ENCODE assay signal across 26 mouse cellular contexts in genomic region chr8:15821579-15822191, GRCm38 (mm10).
DNase-seq lines count a peak whose midpoint lies in the region; ATAC-seq and TF ChIP-seq lines count a peak whose summit lies in the region.
"Had no signal": no experiment of that assay in that cellular context is flagged by ENCODE, and none has a peak within 500 bp of the region (broad histone marks: within the 10 kb centered on the region; RNA-seq: fewer than 3 reads in every experiment).

No protein-coding gene starts in this region.

- no peak overlapping the region for H3K9ac ChIP-seq in forebrain, embryonic 11.5 days (ENCODE audit: low read length)
- no peak overlapping the region for H3K9ac ChIP-seq in midbrain, embryonic 15.5 days
- H3K9ac ChIP-seq: embryonic facial prominence, embryonic 12.5 days; heart, embryonic 13.5 days; liver, embryonic 12.5 days; liver, postnatal 0 days; neural tube, embryonic 15.5 days had no signal

- no peak overlapping the region for H3K27ac ChIP-seq in forebrain, embryonic 11.5 days (ENCODE audit: low read depth, low read length)
- H3K27ac ChIP-seq in forebrain, embryonic 10.5 days, result no peak overlapping the region
- no peak overlapping the region for H3K27ac ChIP-seq in layer of hippocampus, adult 2 months
- no peak overlapping the region for H3K27ac ChIP-seq in midbrain, embryonic 15.5 days
- H3K27ac ChIP-seq: embryonic facial prominence, embryonic 12.5 days; heart, embryonic 13.5 days; liver, embryonic 12.5 days; neural tube, embryonic 15.5 days had no signal

- 28% methylated on average over 5 of the region's 5 CpGs for WGBS in forebrain, embryonic 11.5 days
- WGBS in forebrain, embryonic 10.5 days, result 37% methylated on average over 5 of the region's 5 CpGs
- WGBS in midbrain, embryonic 15.5 days, result 8% methylated on average over 5 of the region's 5 CpGs

- H3K4me2 ChIP-seq in forebrain, embryonic 11.5 days (ENCODE audit: low read depth, low read length, severe bottlenecking), result no peak overlapping the region
- no peak overlapping the region for H3K4me2 ChIP-seq in midbrain, embryonic 15.5 days
- H3K4me2 ChIP-seq: embryonic facial prominence, embryonic 12.5 days; heart, embryonic 13.5 days; liver, embryonic 12.5 days; neural tube, embryonic 15.5 days had no signal

- no peaks in the 10 kb centered on the region for H3K9me3 ChIP-seq in forebrain, embryonic 11.5 days (ENCODE audit: control insufficient read depth, low read length)
- H3K9me3 ChIP-seq in forebrain, embryonic 10.5 days, result no peaks in the 10 kb centered on the region
- H3K9me3 ChIP-seq in midbrain, embryonic 15.5 days, result no peaks in the 10 kb centered on the region
- H3K9me3 ChIP-seq: embryonic facial prominence, embryonic 12.5 days; heart, embryonic 13.5 days; liver, embryonic 12.5 days; neural tube, embryonic 15.5 days had no signal

- 0 out of 2 replicates have a peak, but pooled peaks have one; percentile 33 for ATAC-seq in forebrain, embryonic 11.5 days (replicated peaks; ENCODE audit: low FRiP score)
- ATAC-seq in midbrain, embryonic 15.5 days (replicated peaks), result peak; percentile 70
- ATAC-seq: activated CD4-positive, CD25-positive, alpha-beta regulatory T cell, adult 4 months; liver, embryonic 12.5 days; liver, postnatal 0 days had no signal

- DNase-seq in forebrain, embryonic 11.5 days (ENCODE audit: low spot score), result no peak
- DNase-seq in forebrain, embryonic 10.5 days (ENCODE audit: extremely low spot score, low spot score), result no peak
- DNase-seq in layer of hippocampus, adult 2 months (ENCODE audit: low spot score in 2 of 2), result no peak
- DNase-seq in layer of hippocampus, postnatal 36 days, result no peak
- no peak for DNase-seq in kidney, postnatal 4 days
- DNase-seq in kidney, postnatal 25 days, result no peak
- DNase-seq: adrenal gland, adult 8-10 months; cerebellum, adult 8-10 months; cerebellum, postnatal 25 days; gastrocnemius, postnatal 10 days; heart, postnatal 10 days; kidney, adult 11 months; kidney, postnatal 14 days; left cerebral cortex, postnatal 4 days; liver, postnatal 0 days; lung, postnatal 36 days; retina, postnatal 1 day; right cerebral cortex, postnatal 14 days; thymus, postnatal 14 days had no signal

- no peaks in the 10 kb centered on the region for H3K36me3 ChIP-seq in forebrain, embryonic 11.5 days (ENCODE audit: control insufficient read depth, insufficient read depth, low read length)
- H3K36me3 ChIP-seq in forebrain, embryonic 10.5 days (replicated peaks), result no peaks in the 10 kb centered on the region
- H3K36me3 ChIP-seq in midbrain, embryonic 15.5 days (replicated peaks), result no peaks in the 10 kb centered on the region
- H3K36me3 ChIP-seq: embryonic facial prominence, embryonic 12.5 days; heart, embryonic 13.5 days; liver, embryonic 12.5 days; neural tube, embryonic 15.5 days had no signal

- TF ChIP-seq CTCF in layer of hippocampus, adult 2 months (conservative IDR thresholded peaks at IDR 0.05), result peak; percentile 41

- H3K27me3 ChIP-seq in forebrain, embryonic 11.5 days (ENCODE audit: control insufficient read depth, insufficient read depth, low read length), result no peaks in the 10 kb centered on the region
- no peaks in the 10 kb centered on the region for H3K27me3 ChIP-seq in forebrain, embryonic 10.5 days (ENCODE audit: poor library complexity, severe bottlenecking)
- no peaks in the 10 kb centered on the region for H3K27me3 ChIP-seq in midbrain, embryonic 15.5 days (replicated peaks)
- H3K27me3 ChIP-seq: CH12.LX; embryonic facial prominence, embryonic 12.5 days; heart, embryonic 13.5 days; liver, embryonic 12.5 days; neural tube, embryonic 15.5 days had no signal

- H3K4me3 ChIP-seq in forebrain, embryonic 11.5 days (ENCODE audit: low read depth, low read length), result no peak overlapping the region
- no peak overlapping the region for H3K4me3 ChIP-seq in forebrain, embryonic 10.5 days
- no peak overlapping the region for H3K4me3 ChIP-seq in layer of hippocampus, adult 2 months
- no peak overlapping the region for H3K4me3 ChIP-seq in midbrain, embryonic 15.5 days
- H3K4me3 ChIP-seq: embryonic facial prominence, embryonic 12.5 days; heart, embryonic 13.5 days; liver, embryonic 12.5 days; neural tube, embryonic 15.5 days had no signal

- no peaks in the 10 kb centered on the region for H3K4me1 ChIP-seq in forebrain, embryonic 11.5 days (replicated peaks; ENCODE audit: control insufficient read depth, insufficient read depth, low read length)
- H3K4me1 ChIP-seq in forebrain, embryonic 10.5 days, result peaks cover 6% of the 10 kb centered on the region; the same call in 1 of the 2 replicates
- H3K4me1 ChIP-seq in midbrain, embryonic 15.5 days, result peaks cover 4% of the 10 kb centered on the region; the same call in 1 of the 2 replicates
- H3K4me1 ChIP-seq: embryonic facial prominence, embryonic 12.5 days; heart, embryonic 13.5 days; liver, embryonic 12.5 days; neural tube, embryonic 15.5 days had no signal
